Mouse (Mus musculus) CD8-positive naive resting alpha-beta T cell, adult 2 months (primary cell): ENCODE measurements around the gene Batf2.
"Not testable (repeated sequence)": the region's sequence is repeated elsewhere in the genome, so short reads cannot be mapped to it uniquely, and the experiment has no call there.

ENCODE experiments used
- DNase-seq, 2 experiments: peaks; one replicate each; pipeline ENCODE4 v3.0.0; 2022; ENCODE audit warnings: low read depth in 2 of 2, low spot score in 2 of 2

Gene Batf2

GRCm38 (mm10) chr19:6132171-6132827, 8.5 kb upstream of the Batf2 start:
- DNase-seq: no peak

GRCm38 (mm10) chr19:6133197-6133596, 7.6 kb upstream of the Batf2 start:
- not testable (repeated sequence) for DNase-seq

- DNase-seq: no peak
These were observed 4.4 kb upstream of the Batf2 start for GRCm38 (mm10) chr19:6136397-6136796.

- no peak for DNase-seq
These were observed 1.1 kb upstream of the Batf2 start for GRCm38 (mm10) chr19:6139701-6140100.

- no peak for DNase-seq
These were observed 457 bp upstream of the Batf2 start for GRCm38 (mm10) chr19:6140374-6140677.

GRCm38 (mm10) chr19:6141394-6141749, 589 bp downstream of the Batf2 start, which contains the start of gene Arl2:
Gene Arl2, minus strand, starts transcription at chr19:6141548.
- DNase-seq: peak; percentile 66 to 80

- DNase-seq: no peak
These were observed 4.1 kb downstream of the Batf2 start for GRCm38 (mm10) chr19:6144842-6145241.

GRCm38 (mm10) chr19:6155174-6155573, 14.4 kb downstream of the Batf2 start:
- DNase-seq: no peak

- DNase-seq: no peak
These were observed 15.6 kb downstream of the Batf2 start for GRCm38 (mm10) chr19:6156372-6156771.

GRCm38 (mm10) chr19:6157220-6157619, 16.4 kb downstream of the Batf2 start:
- no peak for DNase-seq

- DNase-seq: no peak
These were observed 23.2 kb downstream of the Batf2 start for GRCm38 (mm10) chr19:6163872-6164547.

- no peak for DNase-seq
These were observed 26.0 kb downstream of the Batf2 start for GRCm38 (mm10) chr19:6166750-6167149.

- no peak for DNase-seq
These were observed 30.4 kb downstream of the Batf2 start for GRCm38 (mm10) chr19:6171215-6171614.

GRCm38 (mm10) chr19:6174771-6175170, 34.0 kb downstream of the Batf2 start:
- DNase-seq: no peak

GRCm38 (mm10) chr19:6178775-6179174, 38.0 kb downstream of the Batf2 start:
- no peak for DNase-seq

GRCm38 (mm10) chr19:6181629-6182028, 40.8 kb downstream of the Batf2 start:
- DNase-seq: no peak

- DNase-seq: no peak
These were observed 41.8 kb downstream of the Batf2 start for GRCm38 (mm10) chr19:6182534-6182933.

GRCm38 (mm10) chr19:6184131-6184530, 43.3 kb downstream of the Batf2 start, which contains the start of gene Majin:
Gene Majin, plus strand, starts transcription at chr19:6184388.
- no peak for DNase-seq

- no peak for DNase-seq
These were observed 63.5 kb downstream of the Batf2 start for GRCm38 (mm10) chr19:6204265-6204664.

- no peak for DNase-seq
These were observed 65.9 kb downstream of the Batf2 start for GRCm38 (mm10) chr19:6206716-6207115.

GRCm38 (mm10) chr19:6216046-6216705, 75.4 kb downstream of the Batf2 start:
- DNase-seq: no peak

GRCm38 (mm10) chr19:6218606-6219005, 77.8 kb downstream of the Batf2 start:
- DNase-seq: no peak
